Mouse (Mus musculus) erythroblast, embryonic 14.5 days (primary cell): ENCODE results near the gene Krt80.

Source experiments
- GATA1 ChIP-seq: IDR thresholded peaks from 2 replicates; pipeline ENCODE4 v1.6.1; 2012; ENCODE audit warnings: low read length, inconsistent platforms, mixed read lengths
- TAL1 ChIP-seq: IDR thresholded peaks from 3 replicates; pipeline ENCODE4 v1.6.1; 2012; ENCODE audit warnings: low read length, inconsistent platforms, mixed read lengths

- TF ChIP-seq GATA1 (no peak), TAL1 (no peak)
These were observed 4.9 kb downstream of the Krt80 start for GRCm38 (mm10) chr15:101364891-101365671.
